Mouse (Mus musculus): ENCODE measurements around the gene Sh3rf1. TPM values are rescaled to one million over a fixed set of nuclear protein-coding genes. Genes with fewer than 3 reads are reported as not detected.

Sh3rf1 gene
- polyA plus RNA-seq, 1 experiment: 19.4 TPM

DNA sequence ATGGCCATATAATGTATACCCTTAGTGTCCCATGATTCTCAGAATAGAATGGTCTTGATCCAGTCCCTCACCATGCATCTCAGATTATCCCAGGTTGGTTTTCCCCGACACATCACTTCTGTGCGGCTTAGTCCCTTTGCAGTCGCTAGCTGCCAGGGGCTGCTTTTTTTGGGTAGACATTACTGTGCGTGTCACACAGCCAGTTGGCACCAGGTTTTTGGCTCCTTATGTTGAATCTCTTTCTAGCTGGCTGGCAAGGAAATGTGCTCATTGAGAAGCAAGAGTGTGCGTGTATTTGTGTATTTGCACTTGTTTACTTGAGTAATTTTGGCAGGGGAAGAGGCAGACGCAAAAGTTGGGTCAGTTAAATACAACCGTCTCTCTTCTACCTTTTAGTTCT is 35.9 kb downstream of the Sh3rf1 start:
- peak; percentile 69 to 79 for DNase-seq (ENCODE audit: extremely low spot score in 1 of 2, low spot score in 1 of 2)

DNA sequence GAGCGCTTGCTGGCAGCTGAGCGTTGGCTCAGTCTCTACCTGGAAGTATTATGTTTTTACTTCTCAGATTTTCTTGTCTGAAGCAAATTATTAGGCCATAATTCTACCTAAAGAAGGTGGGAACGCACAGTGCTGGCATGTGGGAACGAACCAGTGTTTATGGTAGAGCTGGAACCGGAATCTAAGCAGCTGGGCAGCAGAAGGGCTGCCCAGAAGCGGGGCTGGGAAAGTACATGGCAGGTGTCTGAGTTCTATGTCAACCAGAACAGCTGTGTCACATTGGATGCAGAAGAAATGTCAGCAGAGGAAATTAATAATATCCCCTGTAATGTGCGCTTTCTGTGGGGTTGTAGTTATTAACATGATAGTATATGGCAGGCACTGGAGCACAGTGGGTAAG is 36.9 kb downstream of the Sh3rf1 start:
- no peak for DNase-seq (ENCODE audit: extremely low spot score in 1 of 2, low spot score in 1 of 2)

DNA sequence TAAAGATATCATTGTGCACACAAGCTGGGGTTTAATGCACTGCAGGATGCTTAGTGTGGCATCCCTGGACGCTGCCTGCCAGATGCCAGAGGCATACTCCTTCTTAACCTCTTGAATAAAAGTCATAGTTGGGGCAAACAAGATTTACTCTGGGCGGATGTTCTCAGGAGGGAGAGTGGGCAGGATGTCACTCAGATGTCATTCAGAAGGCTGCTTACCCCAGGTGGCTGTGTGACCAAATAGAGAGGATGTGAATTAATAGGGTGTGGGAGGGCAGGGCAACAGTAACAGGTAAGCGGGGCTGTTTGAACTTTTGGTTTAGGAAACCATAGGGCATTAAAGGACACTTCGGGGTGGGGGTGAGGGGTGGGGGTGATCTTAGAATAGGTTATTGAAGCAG is 37.7 kb downstream of the Sh3rf1 start:
- no peak for DNase-seq (ENCODE audit: extremely low spot score in 1 of 2, low spot score in 1 of 2)

DNA sequence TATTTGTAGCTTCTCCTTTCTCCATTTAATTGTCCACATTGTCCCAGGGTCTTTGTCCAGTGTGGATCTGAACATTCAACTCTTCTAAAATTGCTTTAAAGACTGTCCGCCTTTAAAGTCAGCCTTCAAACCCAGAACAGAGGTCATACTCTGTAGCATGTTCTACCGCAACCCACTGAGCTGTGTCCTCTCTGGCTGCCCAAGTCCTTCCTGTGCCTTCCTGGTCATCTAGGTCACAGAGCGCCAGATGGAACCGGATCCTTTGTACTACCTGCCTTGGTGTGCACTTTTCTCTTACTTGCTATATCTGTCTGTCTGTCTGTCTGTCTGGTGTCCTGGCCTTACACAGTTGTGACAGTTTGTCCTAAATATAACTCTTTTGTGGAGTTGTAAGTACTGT is 40.0 kb downstream of the Sh3rf1 start:
- no peak for DNase-seq (ENCODE audit: extremely low spot score in 1 of 2, low spot score in 1 of 2)

DNA sequence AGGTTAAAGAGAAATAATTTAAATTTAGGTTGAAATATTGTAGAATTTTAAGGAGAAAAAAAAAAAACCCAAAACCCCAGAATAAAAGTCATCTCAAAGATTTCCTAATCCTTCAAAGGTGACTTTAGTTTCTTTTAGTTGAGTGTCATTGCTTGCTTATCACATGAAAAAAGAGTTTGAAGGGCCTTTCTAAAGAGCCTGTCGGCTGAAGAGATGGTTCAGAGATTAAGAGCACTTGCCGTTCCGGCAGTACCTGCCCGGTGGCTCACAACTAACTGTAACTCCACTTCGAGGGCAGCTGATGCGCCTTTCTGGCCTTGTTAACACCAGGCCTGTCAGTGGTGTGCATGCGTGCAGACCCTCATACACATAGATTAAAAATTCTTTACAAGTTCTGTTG is 41.2 kb downstream of the Sh3rf1 start:
- DNase-seq (ENCODE audit: extremely low spot score in 1 of 2, low spot score in 1 of 2): no peak

DNA sequence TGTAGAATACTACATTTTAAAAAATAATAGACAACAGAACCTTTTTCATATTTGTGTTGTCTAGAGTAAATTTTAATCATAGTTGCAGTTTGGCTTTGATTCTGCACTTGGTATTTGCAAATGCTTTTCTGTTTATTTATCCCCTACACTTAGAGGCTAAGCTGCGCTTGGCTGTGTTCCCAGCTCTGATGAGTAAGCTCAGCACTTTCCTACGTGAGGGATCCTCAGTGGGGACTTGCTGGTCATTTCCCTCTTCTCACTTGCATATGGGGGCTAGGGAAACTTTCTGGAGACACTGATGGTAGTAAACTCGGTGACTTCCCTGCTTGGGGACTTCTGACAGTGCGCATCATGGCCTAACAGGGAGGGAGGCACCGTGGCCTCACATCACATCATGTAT is 41.7 kb downstream of the Sh3rf1 start:
- DNase-seq (ENCODE audit: extremely low spot score in 1 of 2, low spot score in 1 of 2): peak in 1 of 2 experiments; percentile 65

DNA sequence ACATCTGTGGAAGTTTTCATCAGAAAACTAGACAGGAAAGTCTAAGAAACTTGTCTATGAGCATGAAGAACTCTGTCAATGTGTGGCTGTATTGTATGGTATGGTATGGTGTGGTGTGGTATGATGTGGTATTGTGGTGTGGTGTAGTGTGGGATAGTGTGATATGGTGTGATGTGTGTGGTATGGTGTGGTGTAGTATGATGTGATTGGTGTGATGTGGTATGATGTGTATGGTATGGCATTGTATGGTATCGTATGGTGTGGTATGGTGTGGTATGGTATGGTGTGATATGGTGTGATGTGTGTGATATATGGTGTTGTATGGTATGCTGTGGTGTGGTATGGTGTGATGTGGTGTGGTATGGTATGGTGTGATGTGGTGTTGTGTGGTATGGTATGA is 43.4 kb downstream of the Sh3rf1 start:
- no peak for DNase-seq (ENCODE audit: extremely low spot score in 1 of 2, low spot score in 1 of 2)

DNA sequence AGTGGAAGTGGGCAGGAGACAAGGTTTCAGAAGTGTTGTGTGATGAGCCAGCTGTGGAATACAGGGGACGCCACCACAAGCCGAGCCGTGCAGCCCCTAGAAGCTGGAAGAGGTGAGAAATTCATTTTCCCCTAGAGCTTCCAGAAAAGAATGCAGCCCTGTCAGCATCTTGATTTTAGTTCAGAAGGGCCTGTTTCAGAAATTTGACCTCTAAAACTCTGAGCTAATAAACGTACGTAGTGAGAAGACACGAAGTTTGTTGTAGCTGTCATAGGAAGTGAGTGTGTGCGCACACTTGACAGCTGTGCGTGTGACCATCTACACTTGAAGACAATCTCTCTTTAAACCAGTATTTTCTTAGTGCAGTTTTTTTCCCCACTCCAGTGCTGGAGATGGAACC is 44.0 kb downstream of the Sh3rf1 start:
- no peak for DNase-seq (ENCODE audit: extremely low spot score in 1 of 2, low spot score in 1 of 2)

DNA sequence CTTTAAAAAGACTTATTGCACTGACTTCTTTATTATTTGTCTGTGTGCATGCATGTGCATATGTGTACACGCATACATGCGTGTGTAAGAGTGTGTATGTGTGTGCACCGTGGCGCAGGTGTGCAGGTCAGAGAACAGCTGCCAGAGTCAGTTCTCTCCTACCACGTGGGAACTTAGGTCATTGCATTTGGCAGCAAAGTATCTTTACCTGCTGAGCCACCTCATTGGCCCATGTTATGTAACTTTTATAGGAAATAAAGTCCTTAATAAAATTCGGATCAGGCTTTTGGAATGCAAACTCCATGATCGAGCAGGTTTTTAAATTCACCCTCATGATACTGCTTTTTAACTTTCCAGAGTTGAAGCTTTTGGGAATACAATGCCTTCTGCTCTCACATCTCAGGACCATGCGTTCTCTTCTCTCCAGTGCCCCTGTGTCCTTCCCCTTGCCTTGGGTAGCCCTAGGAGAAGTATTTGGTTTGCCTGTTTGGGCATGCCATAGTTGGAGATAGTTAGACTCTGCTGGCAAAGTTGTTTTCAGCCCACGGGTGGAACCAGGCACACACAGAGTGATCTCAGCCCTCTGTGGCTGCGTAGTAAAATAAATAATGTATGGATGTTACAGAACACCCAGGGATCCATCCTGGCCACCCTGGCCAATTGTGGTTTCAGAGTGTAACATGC is 44.7 kb downstream of the Sh3rf1 start:
- DNase-seq (ENCODE audit: extremely low spot score in 1 of 2, low spot score in 1 of 2): no peak

DNA sequence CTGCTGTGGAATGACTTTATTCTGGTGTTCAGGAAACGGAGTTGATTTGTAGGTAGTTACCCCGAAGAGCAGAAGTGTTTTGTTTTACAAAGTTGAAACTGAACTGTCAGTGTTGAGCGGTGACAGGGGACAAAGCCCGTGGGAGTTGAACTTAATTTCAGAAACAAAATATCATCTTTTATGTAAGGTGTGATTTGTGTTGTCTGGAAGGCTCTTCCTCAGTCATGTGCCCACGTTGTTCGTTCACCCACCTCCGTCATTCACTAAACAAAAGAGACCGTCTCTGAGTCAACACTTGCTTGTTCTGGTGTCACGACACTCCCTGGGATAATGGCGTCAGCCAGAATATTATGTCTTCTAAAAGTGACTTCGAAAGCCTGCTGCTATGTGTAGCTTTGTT is 46.3 kb downstream of the Sh3rf1 start:
- DNase-seq (ENCODE audit: extremely low spot score in 1 of 2, low spot score in 1 of 2): no peak

DNA sequence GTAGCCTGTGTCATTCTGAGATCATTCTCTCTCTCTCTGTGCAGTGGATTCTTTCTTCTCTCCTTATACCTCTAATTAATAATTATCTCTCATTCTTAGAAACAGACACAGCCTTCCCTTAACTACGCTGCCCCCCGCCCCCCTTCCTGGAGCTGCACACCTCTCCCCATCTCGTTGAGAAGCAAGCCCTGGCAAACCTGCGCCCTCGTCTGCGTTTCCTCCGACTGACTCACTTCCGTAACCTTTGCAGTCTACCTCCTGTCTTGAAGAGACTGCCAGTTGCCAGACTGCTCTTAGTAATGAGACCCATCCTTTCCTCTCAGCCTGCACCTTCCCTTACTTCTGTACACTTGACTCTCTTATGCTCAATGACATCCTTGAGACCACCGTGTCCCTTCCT is 46.9 kb downstream of the Sh3rf1 start:
- DNase-seq (ENCODE audit: extremely low spot score in 1 of 2, low spot score in 1 of 2): no peak

DNA sequence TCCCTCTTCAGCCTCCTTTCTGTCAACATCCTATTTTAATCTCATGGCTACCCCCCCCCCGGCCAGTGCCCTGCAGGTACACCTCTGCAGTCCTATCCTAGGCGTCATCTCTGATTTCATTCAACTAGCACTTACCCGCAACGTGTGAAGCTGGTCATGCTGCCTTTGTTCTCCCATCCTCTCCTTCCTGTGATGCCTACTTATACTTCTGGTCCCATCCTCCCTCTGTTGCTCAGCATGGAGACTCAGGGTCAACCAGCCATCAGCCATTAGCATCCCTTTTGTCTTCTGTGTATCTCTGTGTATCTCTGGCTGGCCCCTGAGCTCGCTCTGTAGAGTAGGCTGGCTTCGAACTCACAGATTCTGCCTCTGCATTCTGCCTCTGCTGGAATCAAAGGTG is 47.3 kb downstream of the Sh3rf1 start:
- no peak for DNase-seq (ENCODE audit: extremely low spot score in 1 of 2, low spot score in 1 of 2)

DNA sequence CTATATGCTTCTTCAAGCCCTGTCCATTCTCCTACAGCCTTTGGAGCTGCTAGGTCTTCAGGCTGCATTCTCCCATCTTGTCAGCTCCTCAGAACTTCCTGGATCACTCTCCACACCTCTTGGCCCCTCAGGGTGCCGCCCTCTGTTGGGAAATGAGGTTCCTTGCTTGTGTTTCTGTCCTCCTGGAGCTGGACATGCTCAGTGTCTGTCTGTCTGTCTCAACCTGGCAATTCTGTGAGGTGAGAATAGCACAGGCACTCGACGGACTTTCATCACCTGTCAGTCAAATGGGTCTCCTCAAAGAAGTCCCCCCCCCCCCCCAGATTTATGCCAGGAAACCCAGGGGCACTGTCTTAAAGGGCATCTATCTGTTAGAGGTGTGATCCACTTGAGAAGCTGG is 49.2 kb downstream of the Sh3rf1 start:
- no peak for DNase-seq (ENCODE audit: extremely low spot score in 1 of 2, low spot score in 1 of 2)

DNA sequence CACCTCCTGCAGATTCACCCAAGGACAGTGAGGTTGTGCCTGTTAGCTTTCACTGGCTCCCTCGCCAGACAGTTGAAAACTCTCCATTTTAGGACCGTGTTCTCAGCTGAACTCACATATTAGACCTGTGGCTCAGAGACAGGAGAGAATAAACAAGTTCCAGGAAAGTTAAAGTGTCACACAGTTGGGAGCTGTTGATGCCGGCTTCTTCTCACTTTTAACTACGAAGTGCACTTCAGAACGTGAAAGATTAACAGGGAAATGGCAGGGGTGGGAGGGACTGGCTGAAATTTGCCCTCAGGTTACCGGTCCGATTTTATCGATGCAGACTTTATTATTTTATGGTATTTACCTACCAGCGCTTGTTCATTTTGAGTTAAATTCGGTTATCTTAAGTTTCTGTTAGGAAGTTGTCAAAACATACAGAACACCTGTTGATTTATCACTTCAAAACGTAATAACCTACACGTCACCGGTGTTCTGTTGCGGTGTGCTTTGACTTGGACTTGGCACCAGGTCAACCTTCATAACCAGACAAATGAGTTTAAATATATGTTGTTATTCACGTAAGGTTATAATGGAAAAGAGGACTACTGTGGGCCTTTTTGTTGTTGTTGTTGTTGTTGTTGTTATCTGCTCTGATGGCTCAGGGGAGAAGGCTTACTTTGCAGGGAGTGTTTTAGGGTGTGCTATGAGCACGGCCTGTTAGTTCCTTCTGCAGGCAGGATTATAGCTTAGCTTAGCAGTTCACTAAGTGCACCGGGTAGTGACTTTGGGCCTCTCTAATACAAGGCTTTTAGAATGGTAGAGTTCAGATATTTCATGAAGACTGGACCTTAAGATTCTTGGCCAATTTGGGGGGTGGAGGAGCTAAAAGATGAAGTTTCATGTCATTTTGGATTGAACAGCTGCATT is 49.9 kb downstream of the Sh3rf1 start:
- no peak for DNase-seq (ENCODE audit: extremely low spot score in 1 of 2, low spot score in 1 of 2)

DNA sequence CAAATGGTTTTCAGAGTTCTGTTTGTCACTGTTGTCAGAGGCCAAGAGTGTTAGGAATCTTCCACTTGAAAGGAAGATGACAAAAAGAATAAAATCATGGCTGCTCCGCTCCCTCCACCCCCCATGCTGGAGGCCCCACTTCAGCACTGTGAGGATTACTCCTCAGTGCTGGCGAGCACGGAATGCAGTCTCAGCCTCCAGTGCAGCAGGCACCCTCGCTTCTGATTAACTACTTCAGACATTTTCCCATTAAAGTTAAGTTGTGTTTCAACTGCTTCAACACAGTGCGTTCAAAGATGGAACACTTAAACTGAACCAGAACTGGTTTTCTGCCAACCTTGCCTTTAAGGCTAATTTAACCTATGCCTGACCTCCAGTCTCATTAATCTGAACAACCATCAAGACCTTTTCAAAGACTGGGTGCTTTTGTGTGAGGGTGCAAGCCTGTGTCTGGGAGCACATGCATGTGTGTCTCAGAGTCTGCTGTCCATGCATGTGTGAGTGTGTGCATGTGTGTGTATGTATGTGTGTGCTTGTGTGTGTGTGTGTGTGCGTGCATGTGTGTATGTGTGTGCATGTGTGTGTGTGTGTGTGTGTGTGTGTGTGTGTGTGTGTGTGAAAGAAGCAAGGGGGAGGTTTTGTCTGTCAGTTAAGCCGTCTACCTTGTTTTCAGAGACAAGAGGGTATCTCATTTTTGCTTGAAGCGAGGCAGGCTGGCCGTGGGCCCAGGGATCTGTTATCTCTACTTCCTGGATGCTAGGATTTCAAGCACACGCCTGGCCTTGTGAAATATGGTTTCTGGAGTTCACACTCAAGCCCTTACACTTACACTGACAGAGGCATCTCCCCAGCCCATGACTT is 51.2 kb downstream of the Sh3rf1 start:
- DNase-seq (ENCODE audit: extremely low spot score in 1 of 2, low spot score in 1 of 2): no peak

DNA sequence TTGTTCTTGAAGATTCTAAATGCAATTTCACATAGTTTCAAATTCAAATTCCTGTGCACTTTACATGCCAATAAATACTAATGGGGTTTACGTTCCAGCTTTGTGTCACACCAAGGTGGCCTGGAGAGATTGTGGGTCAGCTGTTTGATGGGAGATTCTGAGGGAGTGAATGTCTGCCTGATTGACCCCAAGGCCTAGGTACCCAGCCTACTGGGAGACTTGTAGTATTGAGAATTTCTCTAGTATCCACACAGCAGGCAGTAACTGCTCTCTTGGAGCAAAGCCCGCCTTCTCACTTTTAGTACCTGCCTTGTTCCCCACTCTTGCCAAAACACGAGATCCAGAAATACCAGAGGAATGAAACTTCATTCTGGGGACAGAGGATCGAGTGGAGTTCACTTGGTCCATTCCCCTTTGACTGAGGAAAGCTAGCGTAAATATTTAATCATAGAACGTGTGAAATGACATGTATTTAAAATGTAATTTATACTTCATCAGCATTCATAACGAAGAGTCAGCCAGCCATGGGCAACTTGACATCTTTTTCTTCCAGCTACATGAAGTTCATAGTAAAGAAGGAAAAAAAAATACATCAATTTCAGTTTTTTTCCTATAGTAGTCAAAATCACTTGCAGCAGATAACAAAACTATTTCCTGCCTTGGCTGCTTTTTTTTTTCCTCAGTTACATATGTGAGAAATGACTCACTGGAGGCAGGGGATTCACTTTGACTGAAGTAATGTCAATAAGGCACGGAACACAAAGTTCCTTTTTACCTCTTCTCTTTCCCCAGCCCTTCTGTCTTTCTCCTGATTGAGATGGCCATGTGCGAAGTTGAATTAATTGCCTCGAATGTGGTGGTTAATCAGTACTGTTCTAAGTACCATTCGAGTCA is 52.0 kb downstream of the Sh3rf1 start:
- DNase-seq (ENCODE audit: extremely low spot score in 1 of 2, low spot score in 1 of 2): no peak

DNA sequence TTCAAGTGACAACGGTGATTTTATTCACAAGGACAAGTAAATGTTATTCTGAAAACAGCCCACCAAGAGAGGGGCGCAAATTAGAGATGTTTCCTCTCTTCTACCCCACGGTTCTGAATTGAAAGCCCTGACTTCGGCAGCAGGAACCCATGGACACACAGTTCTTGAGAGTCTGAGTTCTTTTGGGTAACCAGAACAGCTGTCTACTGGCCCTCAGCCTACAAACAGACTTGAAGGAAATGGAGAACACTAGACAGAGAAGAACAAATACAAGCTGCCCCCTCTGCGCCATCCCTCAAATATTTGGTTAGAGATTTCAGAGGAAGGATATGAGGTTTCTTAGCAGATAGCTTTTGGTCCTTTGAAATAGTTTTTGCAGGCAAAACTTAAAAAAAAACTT is 52.7 kb downstream of the Sh3rf1 start:
- DNase-seq (ENCODE audit: extremely low spot score in 1 of 2, low spot score in 1 of 2): no peak

DNA sequence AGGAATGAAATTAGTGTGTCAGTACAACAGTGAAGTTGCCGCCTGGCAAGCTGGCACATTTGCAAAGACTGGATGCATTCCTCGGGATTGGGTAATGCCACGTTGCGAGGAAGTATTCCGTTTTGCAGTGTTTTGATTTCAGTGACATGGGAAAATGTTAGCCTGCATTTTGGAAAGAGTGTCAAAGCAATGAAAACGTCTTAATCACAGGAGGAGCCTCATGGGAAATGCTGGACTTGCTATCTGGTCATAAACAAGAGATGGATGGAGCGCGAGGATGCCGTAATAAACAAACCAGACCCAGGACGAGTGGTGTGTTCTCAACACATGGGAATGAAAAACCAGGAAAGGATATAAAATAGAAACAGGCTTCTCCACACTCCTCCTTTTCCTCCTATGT is 55.4 kb downstream of the Sh3rf1 start:
- DNase-seq (ENCODE audit: extremely low spot score in 1 of 2, low spot score in 1 of 2): no peak

DNA sequence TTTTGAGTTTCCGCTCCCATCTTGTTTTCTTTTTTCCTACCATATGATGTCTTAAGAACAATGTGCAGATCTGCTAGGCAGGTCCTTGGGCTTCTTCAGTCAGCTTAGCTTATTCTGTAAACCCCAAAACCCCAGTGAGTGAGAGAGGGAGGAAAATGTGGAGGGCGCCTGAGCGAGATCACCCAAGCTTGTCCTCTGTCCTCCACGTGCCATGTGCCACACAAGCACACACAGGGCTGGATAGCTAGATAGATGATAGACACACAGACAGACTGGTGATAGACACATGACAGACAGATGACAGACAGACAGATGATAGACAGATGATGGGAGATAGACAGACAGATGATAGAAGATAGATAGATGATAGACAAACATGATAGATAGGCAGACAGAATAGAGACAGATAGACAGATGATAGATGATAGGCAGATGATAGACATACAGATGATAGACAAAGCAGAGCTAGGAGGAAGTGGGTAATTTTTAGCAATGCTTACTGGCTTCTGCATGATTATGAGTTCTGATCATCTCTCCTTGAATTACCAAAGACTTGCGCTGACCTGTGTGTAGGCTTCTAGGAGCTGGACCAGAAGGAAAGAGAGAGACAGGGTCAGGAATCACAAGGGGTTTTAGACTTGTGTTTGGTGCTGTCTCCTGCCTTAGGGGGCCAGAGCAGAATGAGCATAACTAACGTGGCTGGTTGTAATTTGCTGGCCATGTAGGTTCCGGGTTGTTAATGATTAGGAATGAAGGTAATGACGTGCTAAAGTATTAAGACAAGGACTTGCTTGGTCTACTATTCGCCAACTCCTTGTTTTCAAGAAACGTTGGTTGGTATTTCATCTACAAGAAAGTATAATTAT is 58.9 kb downstream of the Sh3rf1 start:
- no peak for DNase-seq (ENCODE audit: extremely low spot score in 1 of 2, low spot score in 1 of 2)

Data from frontal cortex, adult 2 months (tissue).